ENCODE assay signal across 26 mouse cellular contexts in the genomic region with DNA sequence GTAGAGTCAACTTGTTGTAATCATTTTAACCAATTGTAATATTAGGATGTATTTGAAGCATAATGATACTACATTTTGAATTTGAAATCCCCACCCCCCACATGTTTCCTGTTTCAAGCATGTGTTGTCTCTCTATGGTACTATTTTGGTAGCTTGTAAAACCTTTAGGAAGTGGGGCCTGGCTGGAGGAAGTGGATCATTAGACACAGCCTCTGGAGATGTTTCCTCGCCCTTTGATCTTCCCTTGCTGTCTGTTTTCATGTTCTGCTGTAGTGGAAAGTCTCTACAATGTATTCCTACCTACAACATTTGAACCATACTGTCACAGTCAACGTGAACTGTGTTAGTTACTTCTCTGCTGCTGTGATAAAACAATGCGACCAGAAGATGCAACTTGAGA.
DNase-seq lines count a peak whose midpoint lies in the region; ATAC-seq lines count a peak whose summit lies in the region.
"Had no signal": no experiment of that assay in that cellular context is flagged by ENCODE, and none has a peak within 500 bp of the region (broad histone marks: within the 10 kb centered on the region; RNA-seq: fewer than 3 reads in every experiment).

No protein-coding gene starts in this region.

- peak; percentile 1 for DNase-seq in embryonic facial prominence, embryonic 11.5 days (ENCODE audit: low spot score)
- no peak for DNase-seq in embryonic facial prominence, embryonic 10.5 days (ENCODE audit: low spot score)
- peak; percentile 14 for DNase-seq in kidney, postnatal 10 days
- peak; percentile 2 for DNase-seq in lung, postnatal 36 days
- DNase-seq in lung, postnatal 4 days: no peak
- no peak for DNase-seq in cerebellum, adult 9-11 months
- DNase-seq: adrenal gland, adult 8-10 months; cerebellum, adult 8-10 months; gastrocnemius, postnatal 25 days; kidney, postnatal 4 days; thymus, adult 2 months had no signal

- no peaks in the 10 kb centered on the region for H3K9me3 ChIP-seq in embryonic facial prominence, embryonic 11.5 days (replicated peaks; ENCODE audit: control insufficient read depth, low read length)
- no peaks in the 10 kb centered on the region for H3K9me3 ChIP-seq in embryonic facial prominence, embryonic 10.5 days
- no peaks in the 10 kb centered on the region for H3K9me3 ChIP-seq in kidney, embryonic 14.5 days (ENCODE audit: control insufficient read depth, low read length)
- H3K9me3 ChIP-seq: embryonic facial prominence, embryonic 13.5 days; forebrain, embryonic 12.5 days; hindbrain, embryonic 15.5 days; intestine, embryonic 15.5 days; limb, embryonic 13.5 days; liver, embryonic 12.5 days; lung, embryonic 15.5 days; midbrain, embryonic 12.5 days; neural tube, embryonic 15.5 days had no signal

- WGBS in embryonic facial prominence, embryonic 11.5 days: 64% methylated on average over 3 of the region's 3 CpGs
- 83% methylated on average over 3 of the region's 3 CpGs for WGBS in embryonic facial prominence, embryonic 10.5 days
- 76% methylated on average over 3 of the region's 3 CpGs for WGBS in kidney, embryonic 14.5 days

- no peak overlapping the region for H3K27ac ChIP-seq in embryonic facial prominence, embryonic 11.5 days (replicated peaks; ENCODE audit: low read depth, low read length)
- H3K27ac ChIP-seq in embryonic facial prominence, embryonic 10.5 days (replicated peaks): no peak overlapping the region
- H3K27ac ChIP-seq in kidney, embryonic 14.5 days (ENCODE audit: low read depth, low read length): no peak overlapping the region
- H3K27ac ChIP-seq: embryonic facial prominence, embryonic 13.5 days; forebrain, embryonic 12.5 days; hindbrain, embryonic 15.5 days; intestine, embryonic 15.5 days; limb, embryonic 13.5 days; liver, embryonic 12.5 days; lung, embryonic 15.5 days; midbrain, embryonic 12.5 days; neural tube, embryonic 15.5 days had no signal

- no peak overlapping the region for H3K4me2 ChIP-seq in embryonic facial prominence, embryonic 11.5 days (ENCODE audit: low read depth, low read length)
- H3K4me2 ChIP-seq in kidney, embryonic 14.5 days (replicated peaks; ENCODE audit: low read depth, low read length): no peak overlapping the region
- H3K4me2 ChIP-seq: embryonic facial prominence, embryonic 13.5 days; forebrain, embryonic 12.5 days; hindbrain, embryonic 15.5 days; intestine, embryonic 15.5 days; limb, embryonic 13.5 days; liver, embryonic 12.5 days; lung, embryonic 15.5 days; midbrain, embryonic 12.5 days; neural tube, embryonic 15.5 days had no signal

- H3K36me3 ChIP-seq in embryonic facial prominence, embryonic 11.5 days (replicated peaks; ENCODE audit: control insufficient read depth, insufficient read depth, low read depth, low read length): no peaks in the 10 kb centered on the region
- H3K36me3 ChIP-seq in embryonic facial prominence, embryonic 10.5 days (replicated peaks): no peaks in the 10 kb centered on the region
- H3K36me3 ChIP-seq in kidney, embryonic 14.5 days (ENCODE audit: control insufficient read depth, insufficient read depth, low read length): no peaks in the 10 kb centered on the region
- H3K36me3 ChIP-seq: embryonic facial prominence, embryonic 13.5 days; forebrain, embryonic 12.5 days; G1E; hindbrain, embryonic 15.5 days; intestine, embryonic 15.5 days; limb, embryonic 13.5 days; liver, embryonic 12.5 days; lung, embryonic 15.5 days; midbrain, embryonic 12.5 days; neural tube, embryonic 15.5 days had no signal

- no peak overlapping the region for H3K9ac ChIP-seq in embryonic facial prominence, embryonic 11.5 days (replicated peaks; ENCODE audit: low read length)
- no peak overlapping the region for H3K9ac ChIP-seq in kidney, embryonic 14.5 days (ENCODE audit: low read depth, low read length)
- H3K9ac ChIP-seq: embryonic facial prominence, embryonic 13.5 days; forebrain, embryonic 12.5 days; hindbrain, embryonic 15.5 days; intestine, embryonic 15.5 days; limb, embryonic 13.5 days; liver, embryonic 12.5 days; lung, embryonic 15.5 days; midbrain, embryonic 12.5 days; neural tube, embryonic 15.5 days had no signal

- no peaks in the 10 kb centered on the region for H3K4me1 ChIP-seq in embryonic facial prominence, embryonic 11.5 days (ENCODE audit: control insufficient read depth, insufficient read depth, low read length)
- H3K4me1 ChIP-seq in embryonic facial prominence, embryonic 10.5 days: no peaks in the 10 kb centered on the region
- no peaks in the 10 kb centered on the region for H3K4me1 ChIP-seq in kidney, embryonic 14.5 days (ENCODE audit: control insufficient read depth, insufficient read depth, low read length)
- H3K4me1 ChIP-seq: forebrain, embryonic 12.5 days; hindbrain, embryonic 15.5 days; intestine, embryonic 15.5 days; limb, embryonic 13.5 days; liver, embryonic 12.5 days; lung, embryonic 15.5 days; midbrain, embryonic 12.5 days; neural tube, embryonic 15.5 days had no signal

- no peaks in the 10 kb centered on the region for H3K27me3 ChIP-seq in embryonic facial prominence, embryonic 11.5 days (ENCODE audit: control insufficient read depth, insufficient read depth, low read length)
- H3K27me3 ChIP-seq in embryonic facial prominence, embryonic 10.5 days (replicated peaks; ENCODE audit: low read depth, poor library complexity, severe bottlenecking): no peaks in the 10 kb centered on the region
- no peaks in the 10 kb centered on the region for H3K27me3 ChIP-seq in kidney, embryonic 14.5 days (ENCODE audit: control insufficient read depth, insufficient read depth, low read length)
- H3K27me3 ChIP-seq: CH12.LX; embryonic facial prominence, embryonic 13.5 days; forebrain, embryonic 12.5 days; hindbrain, embryonic 15.5 days; intestine, embryonic 15.5 days; limb, embryonic 13.5 days; liver, embryonic 12.5 days; lung, embryonic 15.5 days; midbrain, embryonic 12.5 days; neural tube, embryonic 15.5 days had no signal

- ATAC-seq in embryonic facial prominence, embryonic 11.5 days (replicated peaks; ENCODE audit: insufficient number of reproducible peaks, low FRiP score, low TSS enrichment, low read depth): no peak
- ATAC-seq in kidney, embryonic 14.5 days (ENCODE audit: low FRiP score, low TSS enrichment): no peak
- ATAC-seq in megakaryocyte progenitor cell, adult 5-6 weeks (replicated peaks; ENCODE audit: poor library complexity): peak; percentile 44; the same call in 1 of the 2 replicates
- ATAC-seq: intestine, embryonic 15.5 days; liver, embryonic 12.5 days; Patski had no signal

- no peak overlapping the region for H3K4me3 ChIP-seq in embryonic facial prominence, embryonic 11.5 days (ENCODE audit: low read depth, low read length)
- no peak overlapping the region for H3K4me3 ChIP-seq in embryonic facial prominence, embryonic 10.5 days
- no peak overlapping the region for H3K4me3 ChIP-seq in kidney, embryonic 14.5 days (ENCODE audit: low read length)
- H3K4me3 ChIP-seq: embryonic facial prominence, embryonic 13.5 days; erythroblast, embryonic 14.5 days; forebrain, embryonic 12.5 days; hindbrain, embryonic 15.5 days; intestine, embryonic 15.5 days; limb, embryonic 13.5 days; liver, embryonic 12.5 days; lung, embryonic 15.5 days; midbrain, embryonic 12.5 days; neural tube, embryonic 15.5 days had no signal

Comparison
In these comparisons a context has a peak if more than half of its experiments do, and no peak if none do; other contexts are left out.
1. DNase-seq: peak in embryonic facial prominence, embryonic 11.5 days (single experiment), kidney, postnatal 10 days (single experiment) and lung, postnatal 36 days (single experiment); none in embryonic facial prominence, embryonic 10.5 days (single experiment), lung, postnatal 4 days (0 of 2) and cerebellum, adult 9-11 months (single experiment).